Mouse (Mus musculus) bone marrow macrophage, adult 2 months (primary cell): ENCODE results near the gene Kcnj13.

Experiments used
- CTCF ChIP-seq: IDR thresholded peaks from 2 replicates; pipeline ENCODE4 v1.5.1; 2012; ENCODE audit warnings: low read depth, mild to moderate bottlenecking, low read length, moderate library complexity
- POLR2A ChIP-seq: IDR thresholded peaks from 2 replicates; pipeline ENCODE4 v1.6.1; 2012; ENCODE audit warnings: mild to moderate bottlenecking, low read depth, low read length, borderline replicate concordance

GRCm38 (mm10) chr1:87418733-87419132 lies 24.2 kb upstream of the Kcnj13 start:
- TF ChIP-seq CTCF (no peak), POLR2A (no peak)
